Mouse (Mus musculus) T-helper 2 cell (primary cell): ENCODE data around the gene Zc3hav1.
"Not testable (repeated sequence)": the region's sequence is repeated elsewhere in the genome, so short reads cannot be mapped to it uniquely, and the experiment has no call there.

ENCODE experiments used
- in situ Hi-C: fragments of 300-600 bp; cut with MboI, MseI; formaldehyde crosslinking; loops from one replicate; pipeline ENCODE4 v1.15.1; 2025; ENCODE audit warnings: high pct_unique_total_duplicates

Gene Zc3hav1

DNA sequence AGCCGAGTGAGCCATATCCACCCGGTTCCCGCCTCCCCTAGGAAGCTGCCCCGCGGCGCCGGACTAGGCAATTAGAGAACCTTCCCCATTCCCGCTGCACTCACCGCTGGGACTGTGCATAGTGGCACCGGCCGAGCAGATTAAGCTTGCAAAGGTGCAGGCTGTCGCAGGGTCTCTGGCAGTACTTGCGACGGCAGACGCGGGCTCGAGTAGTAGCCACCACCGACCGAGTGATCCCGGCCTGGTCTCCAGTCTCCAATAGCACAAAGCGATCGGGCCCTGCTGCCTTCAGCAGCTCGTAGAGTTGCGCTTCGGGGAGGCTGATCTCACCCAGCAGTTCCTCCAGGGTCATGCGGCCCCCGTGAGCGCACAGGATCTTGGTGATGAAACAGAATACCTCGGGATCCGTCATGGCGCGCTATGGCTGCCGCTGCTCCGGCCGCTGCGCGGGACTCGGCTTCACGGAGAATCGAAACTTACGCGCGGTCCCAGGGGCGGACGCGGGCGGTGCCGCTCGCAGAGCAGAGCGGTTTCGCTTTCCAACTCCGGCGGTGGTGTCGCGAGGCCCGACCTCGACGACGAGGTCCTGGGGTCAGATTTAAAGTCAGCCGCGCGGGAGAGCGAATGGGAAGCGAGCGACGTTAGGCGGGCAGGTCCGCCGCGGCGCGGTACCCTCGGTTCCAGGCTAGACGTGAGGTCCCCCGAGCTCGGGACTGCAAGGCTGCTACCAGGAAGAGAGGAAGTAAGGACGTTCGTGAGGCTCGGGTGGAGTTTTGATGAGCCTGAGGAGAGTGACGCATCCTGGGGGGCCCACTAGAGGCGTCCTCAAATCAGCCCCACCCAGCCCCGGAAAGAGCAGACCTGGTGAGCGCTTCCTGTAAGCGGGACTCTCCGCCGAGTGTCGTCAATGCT, at the start of gene Zc3hav1:
TSS of gene Zc3hav1 (minus strand) at position 793 of the 912 bp plus-strand sequence.
- in situ Hi-C loops = no loop called here

- in situ Hi-C loops = no loop called here
Measured at GRCm38 (mm10) chr6:38389671-38390070, 35.3 kb upstream of the Zc3hav1 start.

- in situ Hi-C loops = no loop called here
Measured at GRCm38 (mm10) chr6:38381129-38381771, 26.8 kb upstream of the Zc3hav1 start, which contains the start of gene Ttc26. TSS of gene Ttc26 (plus strand) at chr6:38381469.

DNA sequence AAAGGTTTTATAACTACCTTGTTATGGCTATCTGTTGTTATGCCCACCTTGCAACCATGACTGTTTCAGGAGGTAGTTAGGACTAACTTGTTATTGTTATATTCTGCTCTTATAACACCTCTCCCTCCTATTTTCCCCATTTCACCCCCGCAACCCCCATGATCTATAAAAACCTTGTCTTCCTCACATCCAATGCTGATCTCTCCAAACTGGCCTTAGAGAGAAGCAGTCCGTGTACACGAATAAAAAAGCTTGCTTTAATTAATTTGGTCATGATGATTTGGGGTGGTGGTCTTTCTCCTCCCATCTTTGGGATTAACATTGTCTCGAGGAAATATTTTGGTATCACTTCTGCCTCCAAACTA, 26.3 kb upstream of the Zc3hav1 start:
- in situ Hi-C loops = no loop called here

- in situ Hi-C loops = no loop called here
Measured at GRCm38 (mm10) chr6:38374271-38374670, 19.9 kb upstream of the Zc3hav1 start.

GRCm38 (mm10) chr6:38369945-38370344, 15.5 kb upstream of the Zc3hav1 start:
- in situ Hi-C loops = no loop called here

DNA sequence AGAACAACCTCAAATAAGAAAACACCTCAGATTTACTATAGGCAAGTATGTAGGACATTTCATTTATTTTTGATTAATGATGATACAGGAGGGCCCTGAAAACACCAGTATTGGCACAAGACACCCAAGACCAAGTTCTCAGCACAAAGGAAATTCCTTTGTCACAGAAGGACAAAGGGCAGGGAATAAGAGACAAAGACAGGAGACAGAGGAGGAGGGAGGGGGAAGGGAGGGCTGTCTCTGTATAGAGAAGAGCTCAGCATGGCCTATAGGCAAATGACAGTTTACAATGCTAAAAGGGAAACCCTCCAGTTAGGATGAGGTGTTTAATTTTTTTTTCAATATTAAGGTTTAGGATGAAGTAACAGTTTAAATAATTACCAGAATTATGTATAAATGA, 9.7 kb upstream of the Zc3hav1 start:
- in situ Hi-C loops = no loop called here

DNA sequence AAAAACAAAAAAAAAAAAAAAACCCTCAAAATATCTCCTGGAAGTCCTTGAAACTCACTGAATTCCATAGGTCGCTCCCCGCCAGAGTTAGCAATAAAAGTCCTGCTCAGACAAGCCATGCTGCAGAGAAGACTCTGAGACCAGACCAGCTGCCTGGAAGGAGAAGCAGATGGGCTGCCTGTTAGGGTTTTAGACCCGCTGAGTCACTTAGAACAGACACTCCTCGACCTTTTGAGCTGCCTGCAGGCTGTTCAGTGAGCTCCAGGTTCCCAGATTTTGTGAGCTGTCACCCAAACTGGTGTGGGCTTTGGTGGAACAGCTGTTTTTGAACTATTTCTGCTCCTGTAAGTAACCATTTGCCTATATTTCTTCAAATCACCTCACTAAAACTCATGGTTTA, 9.0 kb upstream of the Zc3hav1 start:
- in situ Hi-C loops = no loop called here

GRCm38 (mm10) chr6:38361937-38362336, 7.5 kb upstream of the Zc3hav1 start:
- in situ Hi-C loops = no loop called here

- in situ Hi-C loops = no loop called here
Measured at GRCm38 (mm10) chr6:38361065-38361464, 6.7 kb upstream of the Zc3hav1 start.

DNA sequence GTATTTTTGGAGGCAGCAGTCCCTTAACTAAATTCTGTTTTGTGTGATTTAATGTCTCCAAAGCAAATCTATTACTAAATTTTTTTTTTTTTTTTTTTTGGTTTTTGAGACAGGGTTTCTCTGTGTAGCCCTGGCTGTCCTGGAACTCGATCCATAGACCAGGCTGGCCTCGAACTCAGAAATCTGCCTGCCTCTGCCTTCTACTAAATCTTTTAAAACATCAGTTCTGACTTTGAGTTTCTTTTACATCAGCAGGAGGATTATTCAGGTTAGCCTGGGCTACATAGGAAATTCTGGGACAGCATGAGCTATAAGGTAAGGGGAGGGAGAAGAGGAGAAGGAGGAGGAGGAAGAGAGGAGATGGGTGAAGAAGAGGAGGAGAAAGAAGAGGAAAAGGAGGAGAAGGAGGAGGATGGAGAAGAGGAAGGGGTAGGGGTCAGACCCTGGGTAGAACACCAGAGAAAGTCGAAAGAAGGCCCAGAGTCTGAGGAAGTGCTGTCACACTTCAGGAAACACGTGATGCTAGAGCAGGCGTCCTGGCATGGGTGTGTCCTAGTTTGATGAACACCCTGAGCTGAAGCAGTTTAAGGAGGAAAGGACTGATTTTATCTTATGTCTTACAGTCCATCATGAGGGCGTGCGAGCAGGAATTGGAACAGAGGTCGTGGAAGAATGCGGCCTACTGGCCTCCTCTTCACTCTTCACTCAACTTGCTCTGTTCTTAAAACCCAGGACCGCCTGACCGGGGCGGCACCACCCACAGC, 5.5 kb upstream of the Zc3hav1 start:
- in situ Hi-C loops = no loop called here

GRCm38 (mm10) chr6:38359044-38359735, 4.8 kb upstream of the Zc3hav1 start:
- in situ Hi-C loops = not testable (repeated sequence)

- in situ Hi-C loops = no loop called here
Measured at GRCm38 (mm10) chr6:38358253-38359027, 4.0 kb upstream of the Zc3hav1 start.

DNA sequence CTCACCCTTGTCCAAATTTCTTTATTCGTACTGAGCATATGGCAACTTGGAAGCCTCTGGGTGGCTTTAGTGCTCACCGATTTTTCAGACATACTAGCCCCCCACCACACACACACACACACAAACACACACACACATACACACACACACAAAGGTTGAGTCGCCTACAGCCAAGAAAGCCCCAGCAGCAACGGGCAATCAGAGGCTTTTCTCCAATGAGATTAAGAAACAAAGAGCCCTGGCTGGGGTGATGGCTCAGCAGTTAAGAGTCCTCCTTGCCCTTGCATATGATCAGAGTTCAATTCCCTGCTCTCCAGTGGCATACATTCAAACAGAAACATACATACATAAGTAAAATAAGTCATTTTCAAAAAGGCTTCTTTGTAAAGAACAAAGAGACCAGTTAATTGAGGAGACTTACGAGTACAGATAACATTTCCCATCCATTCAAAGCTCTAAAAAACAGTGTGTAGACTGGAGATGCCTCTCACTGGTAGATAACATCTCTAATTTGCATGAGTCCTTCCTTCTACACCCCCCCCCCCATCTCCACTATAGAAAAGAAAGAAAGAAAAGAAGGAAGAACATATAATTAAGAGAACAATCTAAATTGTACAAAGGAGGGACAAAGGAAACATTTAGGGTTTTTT, 3.3 kb upstream of the Zc3hav1 start:
- in situ Hi-C loops = no loop called here

- in situ Hi-C loops = not testable (repeated sequence)
Measured at GRCm38 (mm10) chr6:38356661-38357433, 2.4 kb upstream of the Zc3hav1 start.

DNA sequence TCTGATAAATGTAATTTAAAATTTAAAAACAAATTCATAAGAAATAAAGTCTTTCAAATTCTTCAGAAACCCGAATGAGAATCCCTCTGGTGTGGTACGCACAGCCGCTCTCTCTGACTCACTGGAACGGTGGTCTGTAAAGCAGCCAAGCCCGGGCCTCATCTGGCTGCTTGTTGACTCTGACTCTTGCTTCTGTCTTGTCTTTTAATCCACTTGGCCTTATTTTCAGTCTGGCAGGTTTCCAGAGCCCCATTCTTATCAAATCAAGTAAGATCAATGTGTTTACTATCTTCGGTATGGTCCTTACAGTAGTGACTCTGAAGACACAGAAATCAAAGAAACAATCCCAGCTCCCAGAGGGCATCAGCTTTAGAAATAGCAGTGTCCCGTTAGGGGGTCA, 1.5 kb upstream of the Zc3hav1 start:
- in situ Hi-C loops = no loop called here

GRCm38 (mm10) chr6:38355354-38355823, 986 bp upstream of the Zc3hav1 start:
- in situ Hi-C loops = no loop called here

DNA sequence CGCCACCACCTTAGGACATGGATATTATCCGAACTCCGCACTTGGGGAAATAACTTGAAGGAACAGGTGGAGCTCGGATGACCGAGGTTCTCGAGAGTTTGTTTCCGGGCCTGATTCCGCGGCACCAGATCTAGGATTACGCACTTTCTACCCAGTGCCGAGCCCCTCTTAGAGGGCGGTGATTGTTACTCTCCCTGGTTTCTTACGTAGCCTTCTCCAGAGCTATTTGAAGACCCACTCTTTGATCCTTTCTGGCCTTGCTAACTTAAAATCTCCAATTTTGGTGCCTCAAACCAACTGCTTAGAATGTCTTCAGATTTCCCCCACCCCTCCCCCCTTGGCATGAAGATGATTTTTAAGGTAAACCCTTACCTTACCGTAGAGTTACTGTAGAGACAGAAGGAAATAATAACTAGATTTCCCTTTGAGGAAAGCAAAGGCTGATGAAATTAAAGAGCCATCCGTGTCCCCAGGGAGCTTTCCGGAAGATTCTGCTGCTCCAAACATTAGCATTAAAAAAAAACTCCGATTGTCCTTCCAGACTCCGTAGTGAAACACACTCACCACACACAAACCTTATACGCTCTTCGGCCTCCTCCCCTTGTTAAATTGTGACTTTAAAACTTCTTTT, 435 bp upstream of the Zc3hav1 start:
- in situ Hi-C loops = no loop called here

GRCm38 (mm10) chr6:38353181-38353580, 1.2 kb downstream of the Zc3hav1 start:
- in situ Hi-C loops = no loop called here
